ENCODE assay signal across 23 mouse cellular contexts in genomic region chr4:123690311-123690710, GRCm38 (mm10). TPM values are rescaled to one million over a fixed set of nuclear protein-coding genes. Genes with fewer than 3 reads are reported as not detected.
DNase-seq lines count a peak whose midpoint lies in the region; ATAC-seq lines count a peak whose summit lies in the region.
"Had no signal": no experiment of that assay in that cellular context is flagged by ENCODE, and none has a peak within 500 bp of the region (broad histone marks: within the 10 kb centered on the region; RNA-seq: fewer than 3 reads in every experiment).

No protein-coding gene starts in this region.

- no peak overlapping the region for H3K4me3 ChIP-seq in heart, embryonic 12.5 days
- H3K4me3 ChIP-seq: embryonic facial prominence, embryonic 12.5 days; hindbrain, embryonic 10.5 days; intestine, embryonic 15.5 days; left cerebral cortex, adult 2 months; liver, embryonic 15.5 days; lung, embryonic 15.5 days; midbrain, embryonic 15.5 days; neural tube, embryonic 12.5 days; stomach, embryonic 15.5 days had no signal

- no peak overlapping the region for H3K9ac ChIP-seq in heart, embryonic 12.5 days
- H3K9ac ChIP-seq: embryonic facial prominence, embryonic 12.5 days; intestine, embryonic 15.5 days; liver, embryonic 15.5 days; lung, embryonic 15.5 days; midbrain, embryonic 15.5 days; neural tube, embryonic 12.5 days; stomach, embryonic 15.5 days had no signal

- H3K27me3 ChIP-seq in heart, embryonic 12.5 days (replicated peaks), result peaks cover 4% of the 10 kb centered on the region; the same call in 1 of the 2 replicates
- H3K27me3 ChIP-seq: midbrain, embryonic 15.5 days; neural tube, embryonic 12.5 days had no signal

- H3K27ac ChIP-seq in heart, embryonic 12.5 days (ENCODE audit: poor library complexity, severe bottlenecking), result no peak overlapping the region
- H3K27ac ChIP-seq: embryonic facial prominence, embryonic 12.5 days; hindbrain, embryonic 10.5 days; intestine, embryonic 15.5 days; left cerebral cortex, adult 2 months; liver, embryonic 15.5 days; lung, embryonic 15.5 days; midbrain, embryonic 15.5 days; neural tube, embryonic 12.5 days; stomach, embryonic 15.5 days had no signal

- DNase-seq in heart, adult 11 months, result peak; percentile 96
- peak; percentile 48 for DNase-seq in testis, postnatal 14 days (ENCODE audit: low spot score)
- no peak for DNase-seq in testis, postnatal 10 days (ENCODE audit: low spot score)
- peak; percentile 83 for DNase-seq in adrenal gland, postnatal 10 days
- DNase-seq in c-Kit-positive CD71-positive TER-119-positive erythroid progenitor cells, embryonic 14.5 days (ENCODE audit: low spot score), result no peak
- DNase-seq in kidney, adult 11 months, result no peak
- DNase-seq: cerebellum, adult 11-12 months; cerebellum, postnatal 25 days; layer of hippocampus, adult 9-11 months; lung, postnatal 4 days had no signal

- H3K4me1 ChIP-seq in heart, embryonic 12.5 days (replicated peaks), result peaks cover 17% of the 10 kb centered on the region

- no peaks in the 10 kb centered on the region for H3K9me3 ChIP-seq in heart, embryonic 12.5 days (replicated peaks)
- H3K9me3 ChIP-seq: embryonic facial prominence, embryonic 12.5 days; hindbrain, embryonic 10.5 days; intestine, embryonic 15.5 days; liver, embryonic 15.5 days; lung, embryonic 15.5 days; midbrain, embryonic 15.5 days; neural tube, embryonic 12.5 days; stomach, embryonic 15.5 days had no signal

- H3K36me3 ChIP-seq in heart, embryonic 12.5 days, result no peaks in the 10 kb centered on the region
- H3K36me3 ChIP-seq: embryonic facial prominence, embryonic 12.5 days; hindbrain, embryonic 10.5 days; intestine, embryonic 15.5 days; liver, embryonic 15.5 days; lung, embryonic 15.5 days; midbrain, embryonic 15.5 days; neural tube, embryonic 12.5 days; stomach, embryonic 15.5 days had no signal

- ATAC-seq in heart, embryonic 12.5 days (ENCODE audit: insufficient number of reproducible peaks, low FRiP score), result no peak
- ATAC-seq: CD4-positive, CD25-positive, alpha-beta regulatory T cell, adult 4 months; hindbrain, embryonic 16.5 days; intestine, embryonic 15.5 days; midbrain, embryonic 15.5 days had no signal

- no peak overlapping the region for H3K4me2 ChIP-seq in heart, embryonic 12.5 days
- H3K4me2 ChIP-seq: embryonic facial prominence, embryonic 12.5 days; heart, embryonic 11.5 days; intestine, embryonic 15.5 days; liver, embryonic 15.5 days; lung, embryonic 15.5 days; midbrain, embryonic 15.5 days; neural tube, embryonic 12.5 days; stomach, embryonic 15.5 days had no signal

- WGBS in heart, embryonic 12.5 days, result 74% methylated on average over 10 of the region's 10 CpGs

RNA-seq across cellular contexts. Expression of gene Macf1, which starts 6.2 kb away (rescaled TPM):
- polyA plus RNA-seq in heart, embryonic 12.5 days (2016; fragmentation: Nextera tagmentation; extraction: Ambion mirVana), result 69.9 and 79.4 TPM in 2 replicates
- total RNA-seq in adrenal gland, postnatal 10 days (2021), result 100 to 1,000 TPM; 170 to 248 TPM

RNA-seq across cellular contexts. Expression of gene Ndufs5, which starts 27.7 kb away (rescaled TPM):
- 484 and 498 TPM in 2 replicates for polyA plus RNA-seq in heart, embryonic 12.5 days (2016; fragmentation: Nextera tagmentation; extraction: Ambion mirVana)
- 100 to 1,000 TPM; 371 to 393 TPM for total RNA-seq in adrenal gland, postnatal 10 days (2021)

RNA-seq across cellular contexts. Expression of gene Akirin1, which starts 59.8 kb away (rescaled TPM):
- polyA plus RNA-seq in heart, embryonic 12.5 days (2016; fragmentation: Nextera tagmentation; extraction: Ambion mirVana), result 65.6 TPM in 2 replicates
- total RNA-seq in adrenal gland, postnatal 10 days (2021), result 10 to 100 TPM; 42.3 to 50.1 TPM

Comparison
In these comparisons a context has a peak if more than half of its experiments do, and no peak if none do; other contexts are left out.
1. DNase-seq: peak in heart, adult 11 months (single experiment), testis, postnatal 14 days (single experiment) and adrenal gland, postnatal 10 days (single experiment); none in testis, postnatal 10 days (single experiment), c-Kit-positive CD71-positive TER-119-positive erythroid progenitor cells, embryonic 14.5 days (single experiment) and kidney, adult 11 months (single experiment).